In the genomic region with DNA sequence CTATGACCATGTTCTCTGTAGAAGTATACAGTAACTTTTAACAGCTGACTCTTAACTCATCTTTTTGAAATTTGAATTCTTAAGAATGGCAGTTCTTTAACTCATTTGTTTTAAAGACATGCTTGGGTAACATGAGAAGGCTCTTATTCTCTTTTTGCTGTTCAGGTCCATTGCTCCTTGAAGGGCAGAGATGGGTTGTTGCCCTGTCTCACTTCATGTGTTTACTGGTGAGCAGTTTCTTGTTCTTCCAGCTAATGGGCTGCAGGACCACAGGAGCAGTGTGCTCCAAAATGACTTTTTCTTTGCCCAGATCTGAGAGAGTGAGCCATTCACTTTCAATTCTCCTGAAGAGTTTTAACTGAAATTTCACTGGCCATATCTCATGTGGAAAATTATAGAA, we compare ENCODE assay signal across 18 mouse cellular contexts.
"Had no signal": no experiment of that assay in that cellular context is flagged by ENCODE, and none has a peak within 500 bp of the region (broad histone marks: within the 10 kb centered on the region; RNA-seq: fewer than 3 reads in every experiment).

No protein-coding gene starts in this region.

- H3K36me3 ChIP-seq: liver, embryonic 15.5 days; lung, embryonic 15.5 days; midbrain, embryonic 12.5 days had no signal

- H3K4me3 ChIP-seq: liver, embryonic 15.5 days; lung, embryonic 15.5 days; megakaryocyte, embryonic 14.5 days; midbrain, embryonic 12.5 days had no signal

- H3K9ac ChIP-seq: liver, embryonic 15.5 days; liver, postnatal 0 days; lung, embryonic 15.5 days; midbrain, embryonic 12.5 days had no signal

- H3K27ac ChIP-seq: liver, embryonic 15.5 days; lung, embryonic 15.5 days; macrophage; midbrain, embryonic 12.5 days had no signal

- H3K9me3 ChIP-seq: liver, embryonic 15.5 days; lung, embryonic 15.5 days; megakaryocyte, embryonic 14.5 days; midbrain, embryonic 12.5 days had no signal

- DNase-seq: liver, postnatal 0 days; lung, adult 2 months; lung, postnatal 14 days; lung, postnatal 36 days; midbrain, embryonic 14.5 days; right cerebral cortex, adult 18-20 months; right cerebral cortex, postnatal 25 days; right cerebral cortex, postnatal 4 days; spleen, adult 18-20 months; thymus, adult 18-20 months; thymus, postnatal 14 days; thymus, postnatal 36 days had no signal

- H3K27me3 ChIP-seq: liver, embryonic 15.5 days; lung, embryonic 15.5 days; megakaryocyte, embryonic 14.5 days; midbrain, embryonic 12.5 days had no signal

- H3K4me2 ChIP-seq: liver, embryonic 15.5 days; lung, embryonic 15.5 days; midbrain, embryonic 12.5 days had no signal

- H3K4me1 ChIP-seq: liver, embryonic 15.5 days; lung, embryonic 15.5 days had no signal

- ATAC-seq: liver, postnatal 0 days; lung, postnatal 0 days had no signal
